Mouse (Mus musculus) neural tube, embryonic 14.5 days (tissue): ENCODE results near the gene Park7. TPM values are rescaled to one million over a fixed set of nuclear protein-coding genes. Genes with fewer than 3 reads are reported as not detected.
"Not testable (repeated sequence)": the region's sequence is repeated elsewhere in the genome, so short reads cannot be mapped to it uniquely, and the experiment has no call there.

Experiments
- ATAC-seq: fragments of 200-750 bp; cut with Nextera tagmentation; 2 replicates; pipeline ENCODE4 v1.8.0; 2017; ENCODE audit warnings: low read depth, mild to moderate bottlenecking, moderate TSS enrichment, moderate library complexity
- H3K27ac ChIP-seq: fragments of 300-500 bp; sonication (generic); 2 replicates; pipeline ENCODE4 v1.5.1; 2014; ENCODE audit warnings: low read depth, mild to moderate bottlenecking, control low read depth, low read length, moderate library complexity, mixed read lengths
- H3K27me3 ChIP-seq: fragments of 300-500 bp; sonication (generic); 2 replicates; pipeline ENCODE4 v1.6.1; 2014; ENCODE audit warnings: low read length; ENCODE audit not compliant: control insufficient read depth, insufficient read depth
- H3K36me3 ChIP-seq: fragments of 300-500 bp; sonication (generic); 2 replicates; pipeline ENCODE4 v1.6.1; 2014; ENCODE audit warnings: low read length, mixed read lengths; ENCODE audit not compliant: control insufficient read depth, insufficient read depth
- H3K4me1 ChIP-seq: fragments of 300-500 bp; sonication (generic); 2 replicates; pipeline ENCODE4 v1.6.1; 2014; ENCODE audit warnings: low read length; ENCODE audit not compliant: control insufficient read depth, insufficient read depth
- H3K4me2 ChIP-seq: fragments of 300-500 bp; sonication (generic); 2 replicates; pipeline ENCODE4 v1.6.1; 2014; ENCODE audit warnings: mild to moderate bottlenecking, low read depth, low read length, control low read depth
- H3K4me3 ChIP-seq: fragments of 300-500 bp; sonication (generic); 2 replicates; pipeline ENCODE4 v1.5.1; 2014; ENCODE audit warnings: low read depth, low read length, control low read depth, mixed read lengths
- H3K9ac ChIP-seq: fragments of 300-500 bp; sonication (generic); replicated peaks from 2 replicates; pipeline ENCODE4 v1.6.1; 2014; ENCODE audit warnings: low read depth, mild to moderate bottlenecking, control low read depth, low read length, mixed read lengths
- H3K9me3 ChIP-seq: fragments of 300-500 bp; sonication (generic); 2 replicates; pipeline ENCODE4 v1.6.1; 2016; ENCODE audit warnings: low read length; ENCODE audit not compliant: control insufficient read depth
- WGBS: fragments of 180-500 bp; shearing (Covaris S2); extraction: QIAGEN DNeasy Blood & Tissue Kit; methylation state at CpG from one replicate; pipeline ENCODE4 v1.1.7; 2014; 5-methylcytosine and 5-hydroxymethylcytosine counted together
- polyA plus RNA-seq: library from polyadenylated mRNA; unstranded; fragments of >200 nt; fragmentation: Nextera tagmentation; extraction: Ambion mirVana; gene quantifications from 2 replicates; pipeline ENCODE4 v1.2.1, GENCODE M21; 2014

Park7 gene
- polyA plus RNA-seq, 1 experiment from 2014 or later = 397 TPM

DNA sequence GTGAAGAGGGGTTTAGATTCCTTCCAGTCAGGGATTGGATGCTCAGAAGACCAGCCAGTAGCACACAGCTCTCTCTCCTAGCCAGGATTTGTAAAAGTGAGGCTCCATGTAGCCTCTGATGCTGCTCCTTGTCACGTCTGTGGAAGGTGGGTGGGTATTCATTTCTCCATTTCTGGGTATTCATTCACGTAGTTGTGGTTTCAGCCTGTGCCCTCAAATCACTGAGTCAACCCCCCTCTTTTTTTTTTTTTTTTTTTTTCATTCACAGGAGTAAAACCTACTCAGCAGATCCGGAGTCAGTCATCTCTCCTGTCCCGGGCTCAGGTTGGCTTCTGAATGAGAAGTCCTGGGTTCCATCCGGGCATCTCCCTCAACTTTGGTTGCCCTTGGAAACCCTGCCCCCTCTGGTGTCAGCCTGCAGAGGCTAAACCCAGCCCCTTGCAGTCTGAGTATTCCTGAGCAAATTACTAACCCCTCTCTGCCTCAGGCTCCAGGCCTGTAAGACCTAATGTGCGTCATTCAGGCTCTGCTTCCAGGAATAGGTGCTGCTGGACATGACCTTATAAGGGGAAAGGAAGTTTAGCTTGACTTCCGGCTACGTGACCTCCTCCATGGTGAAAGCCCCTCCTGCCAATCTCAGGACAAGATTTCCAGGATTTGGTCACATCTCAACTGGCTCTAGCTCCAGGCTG is 3.2 kb upstream of the Park7 start:
- Histone ChIP-seq H3K9me3 (no peaks in the 10 kb centered on the region), H3K9ac (no peak overlapping the region), H3K4me1 (peaks cover 11% of the 10 kb centered on the region), H3K4me2 (no peak overlapping the region), H3K4me3 (no peak overlapping the region), H3K36me3 (no peaks in the 10 kb centered on the region), H3K27ac (no peak overlapping the region), H3K27me3 (no peaks in the 10 kb centered on the region)
- no peak for ATAC-seq
- 81% methylated on average over 8 of the region's 8 CpGs for WGBS

DNA sequence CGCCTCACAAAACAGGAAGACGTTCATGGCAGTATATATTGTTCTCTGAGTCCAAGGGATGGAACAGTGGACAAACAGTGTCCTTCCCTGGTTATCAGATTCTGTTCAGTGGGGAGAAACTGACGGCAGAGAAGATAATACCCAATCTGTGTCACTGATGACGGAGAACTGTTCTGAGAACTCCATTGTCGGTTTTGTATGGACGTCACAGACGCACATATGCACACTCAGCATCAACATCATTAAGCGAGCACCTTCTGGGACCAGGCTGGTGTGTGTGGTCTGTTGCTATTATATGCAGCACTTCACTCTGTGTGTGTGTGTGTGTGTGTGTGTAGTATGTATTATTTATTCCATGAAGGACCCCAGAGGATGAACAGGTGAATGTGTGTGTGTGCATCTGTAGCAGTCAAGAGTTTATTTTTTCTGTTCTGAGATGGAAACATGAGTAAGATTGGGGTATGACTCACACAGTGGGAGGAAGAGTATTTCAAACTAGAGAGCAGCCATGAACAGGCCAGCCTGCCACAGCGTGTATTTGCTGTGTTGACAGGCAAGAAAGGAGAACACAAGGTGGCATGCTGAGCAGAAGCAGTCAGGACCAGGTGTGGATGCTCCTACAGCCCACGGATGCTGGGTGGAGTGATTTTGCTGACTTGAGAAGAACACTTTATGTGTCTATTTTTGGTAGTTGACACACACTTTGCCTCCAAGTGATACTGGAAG is 1.1 kb upstream of the Park7 start:
- peak overlapping the region; percentile 63 for H3K9ac ChIP-seq
- peak overlapping the region; percentile 57 for H3K4me2 ChIP-seq
- H3K36me3 ChIP-seq = no peaks in the 10 kb centered on the region
- H3K9me3 ChIP-seq = no peaks in the 10 kb centered on the region
- 46% methylated on average over 10 of the region's 10 CpGs for WGBS
- H3K27me3 ChIP-seq = no peaks in the 10 kb centered on the region
- 0 out of 2 replicates have a peak, but pooled peaks have one; percentile 19 for ATAC-seq
- H3K27ac ChIP-seq = peak overlapping the region; percentile 61
- H3K4me1 ChIP-seq = peaks cover 11% of the 10 kb centered on the region
- H3K4me3 ChIP-seq = peak overlapping the region; percentile 50

DNA sequence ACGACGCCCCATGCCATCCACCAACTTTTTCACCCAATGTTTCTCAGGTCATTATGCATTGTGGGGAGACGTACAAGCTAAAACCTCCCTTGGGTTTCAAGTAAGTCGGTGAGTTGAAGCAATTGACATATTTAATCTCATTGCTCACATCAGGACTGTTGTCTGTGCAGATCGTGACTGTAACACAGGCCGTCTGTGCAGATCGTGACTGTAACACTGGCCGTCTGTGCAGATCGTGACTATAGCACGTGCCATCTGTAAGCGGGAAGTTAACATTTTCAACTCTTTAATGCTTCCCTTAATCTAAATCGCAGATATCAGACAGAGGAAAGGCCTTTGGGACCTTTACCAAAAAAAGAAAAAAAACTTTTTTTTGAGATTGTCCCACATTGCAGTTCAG is 494 bp downstream of the Park7 start:
- Histone ChIP-seq H3K9me3 (no peaks in the 10 kb centered on the region), H3K27me3 (no peaks in the 10 kb centered on the region), H3K4me3 (peak overlapping the region; percentile 50), H3K36me3 (no peaks in the 10 kb centered on the region), H3K9ac (peak overlapping the region; percentile 52), H3K4me1 (peaks cover 14% of the 10 kb centered on the region), H3K27ac (peak overlapping the region; percentile 61), H3K4me2 (peak overlapping the region; percentile 57)
- ATAC-seq = no peak
- 16% methylated on average over 12 of the region's 12 CpGs for WGBS

DNA sequence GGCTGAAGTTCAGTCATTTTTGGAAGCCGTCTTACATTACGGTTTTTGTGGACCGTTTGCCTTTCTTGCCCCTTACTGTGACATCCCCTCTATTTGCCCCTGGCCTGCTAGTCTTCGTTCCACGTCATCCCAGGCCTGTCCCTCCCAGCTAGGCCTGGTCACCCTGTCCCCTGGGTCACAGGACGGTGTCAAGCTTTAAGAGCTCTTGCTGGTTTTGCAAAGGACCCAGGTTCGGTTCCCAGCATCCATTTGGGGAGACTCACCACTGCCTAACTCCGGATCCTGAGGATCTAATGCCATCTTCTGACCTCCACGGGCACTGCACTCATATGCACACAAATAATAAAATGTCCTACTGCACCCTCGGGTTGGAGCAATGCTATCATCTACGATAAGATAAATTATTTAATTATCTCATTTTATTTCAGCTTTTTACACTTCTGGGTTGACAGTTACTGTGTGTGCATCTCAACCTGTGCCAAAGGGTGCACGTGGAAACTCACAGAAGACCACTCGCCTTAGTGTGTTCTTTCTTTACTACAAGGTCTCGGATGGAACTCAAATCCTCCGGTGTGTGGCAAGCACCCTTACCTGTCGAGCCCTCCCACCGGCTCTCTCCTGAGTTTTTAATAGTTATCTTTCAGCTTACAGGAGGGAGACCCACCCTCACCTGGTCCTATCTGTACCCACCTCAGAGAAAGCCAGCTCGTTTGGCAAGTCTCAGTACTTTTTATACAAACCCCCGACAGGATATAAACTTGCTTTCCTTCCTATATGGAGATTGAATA is 3.9 kb downstream of the Park7 start:
- WGBS = 88% methylated on average over 19 of the region's 19 CpGs
- H3K9me3 ChIP-seq = no peaks in the 10 kb centered on the region
- peak; percentile 19; the same call in 1 of the 2 replicates for ATAC-seq

DNA sequence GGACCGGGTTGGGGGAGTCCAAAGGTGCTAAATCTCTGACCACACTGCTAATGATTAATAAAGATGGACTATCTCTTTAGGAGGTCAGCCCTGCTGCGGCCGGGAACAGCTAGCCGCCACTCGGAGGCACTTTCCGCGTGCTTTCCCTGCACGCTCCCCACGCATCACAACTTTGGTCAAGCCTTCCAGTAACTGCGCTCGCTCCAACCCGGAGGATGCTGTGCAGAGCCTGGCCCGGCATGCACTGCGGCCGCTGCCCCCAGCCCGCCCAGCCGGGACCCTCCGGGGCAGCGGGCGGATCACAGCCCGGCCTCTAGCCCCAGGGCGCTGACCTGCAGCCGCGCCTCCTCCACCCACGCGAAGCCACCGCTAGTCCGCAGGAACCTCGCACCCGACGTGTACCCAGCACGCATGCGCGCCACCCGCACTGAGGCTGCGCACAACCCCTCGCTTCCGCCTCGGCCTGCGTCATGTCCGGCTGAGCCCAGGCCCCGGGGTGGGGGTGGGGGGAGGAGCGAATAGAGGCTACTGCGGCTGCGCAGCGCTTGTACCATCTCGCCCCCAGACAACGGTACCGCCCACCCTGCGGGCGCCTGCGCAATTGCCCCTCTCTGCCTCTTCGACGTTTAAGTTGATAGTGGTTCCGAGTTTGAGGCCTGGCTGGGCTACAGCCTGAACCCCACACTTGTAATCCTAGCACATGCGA is 4.6 kb downstream of the Park7 start:
- Histone ChIP-seq H3K4me3 (peak overlapping the region; percentile 85), H3K4me2 (peak overlapping the region; percentile 78), H3K36me3 (0 out of 2 replicates have a peak, but pooled peaks cover 6% of the 10 kb centered on the region), H3K27me3 (no peaks in the 10 kb centered on the region), H3K9ac (peak overlapping the region; percentile 77), H3K4me1 (peaks cover 12% of the 10 kb centered on the region; the same call in 1 of the 2 replicates), H3K27ac (peak overlapping the region; percentile 76), H3K9me3 (no peaks in the 10 kb centered on the region)
- peak; percentile 93 for ATAC-seq
- WGBS = under 1% methylated on average over 54 of the region's 56 CpGs

More for the DNA sequence above, 3.9 kb downstream of the Park7 start:
- peak overlapping the region; percentile 78; the same call in 1 of the 2 replicates for H3K4me2 ChIP-seq
- H3K27ac ChIP-seq = peak overlapping the region; percentile 76
- H3K27me3 ChIP-seq = no peaks in the 10 kb centered on the region
- peaks cover 17% of the 10 kb centered on the region for H3K4me1 ChIP-seq
- H3K9ac ChIP-seq = no peak overlapping the region
- 0 out of 2 replicates have a peak, but pooled peaks cover 3% of the 10 kb centered on the region for H3K36me3 ChIP-seq
- H3K4me3 ChIP-seq = peak overlapping the region; percentile 85

DNA sequence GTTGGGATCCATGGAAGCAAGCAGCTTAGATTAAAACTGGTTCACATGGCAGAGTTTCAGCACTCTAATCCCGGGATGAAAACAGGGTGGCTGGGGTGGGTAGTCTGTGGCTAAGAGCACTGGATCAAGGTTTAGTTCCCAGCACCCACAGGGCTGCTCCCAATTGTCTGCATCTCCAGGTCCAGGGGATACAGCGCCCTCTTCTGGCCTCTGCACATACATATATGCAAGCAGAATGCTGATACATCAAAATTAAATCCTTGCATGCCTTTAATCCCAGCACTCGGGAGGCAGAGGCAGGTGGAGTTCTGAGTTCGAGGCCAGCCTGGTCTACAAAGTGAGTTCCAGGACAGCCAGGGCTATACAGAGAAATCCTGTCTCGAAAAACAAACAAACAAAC is 5.7 kb downstream of the Park7 start:
- not testable (repeated sequence) for H3K27me3 ChIP-seq, H3K27ac ChIP-seq, H3K4me3 ChIP-seq, H3K4me1 ChIP-seq, ATAC-seq, H3K9me3 ChIP-seq, H3K36me3 ChIP-seq, H3K9ac ChIP-seq
- H3K4me2 ChIP-seq = peak overlapping the region; percentile 78; the same call in 1 of the 2 replicates
- 84% methylated on average over 5 of the region's 5 CpGs for WGBS

DNA sequence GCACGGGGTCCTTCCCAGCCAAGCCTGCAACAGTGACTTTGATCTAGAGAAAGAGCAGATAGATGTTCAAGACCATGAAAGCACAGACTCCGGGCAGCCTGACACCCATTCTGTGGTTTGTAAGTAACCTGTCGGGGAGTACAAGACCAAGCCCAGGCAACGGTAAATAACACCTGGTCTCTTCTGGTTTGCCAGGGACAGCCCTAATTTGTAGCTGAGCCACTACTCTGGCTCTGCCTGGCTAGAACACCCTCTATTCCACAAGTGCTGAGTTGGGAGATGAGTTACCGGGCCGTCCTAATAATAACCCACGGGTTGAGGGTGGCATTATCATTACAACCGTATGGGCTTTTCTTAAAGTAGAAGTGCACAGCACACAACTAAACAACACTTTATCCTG is 7.1 kb downstream of the Park7 start:
- H3K9me3 ChIP-seq = no peaks in the 10 kb centered on the region
- no peak overlapping the region for H3K27ac ChIP-seq
- WGBS = 96% methylated on average over 8 of the region's 8 CpGs
- no peaks in the 10 kb centered on the region for H3K27me3 ChIP-seq
- no peak for ATAC-seq
- no peak overlapping the region for H3K4me3 ChIP-seq
- peaks cover 20% of the 10 kb centered on the region for H3K36me3 ChIP-seq
- no peak overlapping the region for H3K4me2 ChIP-seq
- H3K9ac ChIP-seq = no peak overlapping the region
- peaks cover 7% of the 10 kb centered on the region; the same call in 1 of the 2 replicates for H3K4me1 ChIP-seq

DNA sequence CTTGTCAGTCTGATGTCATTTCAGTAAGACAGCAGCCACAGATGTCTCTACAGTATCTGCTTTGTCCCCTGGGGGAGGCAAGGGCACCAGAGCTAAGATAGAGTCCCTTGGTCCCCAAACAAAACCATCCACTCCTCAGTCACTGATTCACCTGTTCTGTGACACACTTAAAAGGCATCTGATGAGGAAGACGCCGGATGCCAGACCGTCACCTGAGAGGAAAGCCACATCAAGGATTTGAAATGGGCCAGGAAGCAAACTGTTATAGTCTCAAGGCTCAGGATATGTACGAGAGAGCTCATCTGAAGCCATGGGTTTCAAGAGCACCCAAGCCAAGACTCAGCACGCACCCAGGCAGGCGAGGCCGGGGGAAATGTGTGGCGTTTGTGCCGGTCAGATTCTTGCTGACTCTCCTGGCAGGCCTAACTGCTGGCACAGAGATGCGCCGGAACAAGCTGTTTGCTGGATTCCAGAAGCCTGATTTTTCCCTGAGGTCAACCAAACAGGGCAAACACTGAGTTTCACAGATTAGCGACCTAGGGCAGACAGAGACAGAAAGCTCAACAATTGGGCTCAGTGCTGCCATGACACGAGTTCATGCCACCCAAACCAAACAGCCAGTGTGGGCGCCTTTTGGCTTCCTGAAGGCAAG is 11.0 kb downstream of the Park7 start:
- H3K36me3 ChIP-seq = peaks cover 33% of the 10 kb centered on the region
- 93% methylated on average over 14 of the region's 14 CpGs for WGBS
- H3K27me3 ChIP-seq = no peaks in the 10 kb centered on the region

More for the DNA sequence above, 11.0 kb downstream of the Park7 start:
- H3K9me3 ChIP-seq = no peaks in the 10 kb centered on the region
- no peak overlapping the region for H3K4me2 ChIP-seq
- H3K4me3 ChIP-seq = no peak overlapping the region
- no peak overlapping the region for H3K9ac ChIP-seq
- no peak for ATAC-seq
- no peak overlapping the region for H3K27ac ChIP-seq
- H3K4me1 ChIP-seq = no peaks in the 10 kb centered on the region
